Mouse (Mus musculus) brain, adult 2 months (tissue): ENCODE data around the gene Trim46.

Source experiments
- DNase-seq: peaks from one replicate; pipeline ENCODE4 v3.0.0; 2011; ENCODE audit warnings: low read depth, low spot score

Gene Trim46

DNA sequence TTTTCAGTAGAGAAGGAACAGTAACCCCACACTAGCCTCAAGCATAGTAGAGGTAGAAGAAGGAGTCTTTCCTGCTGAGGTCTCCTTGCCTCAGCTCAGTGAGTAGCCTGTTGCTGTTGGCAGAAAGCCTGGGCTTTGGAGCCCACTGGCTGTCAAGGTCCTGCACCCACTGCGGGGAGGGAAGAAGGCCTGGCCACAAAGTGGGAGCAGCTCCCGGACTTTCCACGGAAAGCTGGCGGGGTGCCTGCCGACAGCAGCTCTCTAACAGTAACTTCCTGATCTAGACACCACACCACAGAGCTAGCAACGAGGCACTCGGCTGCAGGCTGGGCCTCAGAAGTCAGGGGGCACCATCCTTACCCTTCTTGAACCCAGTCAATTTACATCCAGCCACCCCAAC lies 35.4 kb downstream of the Trim46 start:
- no peak for DNase-seq

DNA sequence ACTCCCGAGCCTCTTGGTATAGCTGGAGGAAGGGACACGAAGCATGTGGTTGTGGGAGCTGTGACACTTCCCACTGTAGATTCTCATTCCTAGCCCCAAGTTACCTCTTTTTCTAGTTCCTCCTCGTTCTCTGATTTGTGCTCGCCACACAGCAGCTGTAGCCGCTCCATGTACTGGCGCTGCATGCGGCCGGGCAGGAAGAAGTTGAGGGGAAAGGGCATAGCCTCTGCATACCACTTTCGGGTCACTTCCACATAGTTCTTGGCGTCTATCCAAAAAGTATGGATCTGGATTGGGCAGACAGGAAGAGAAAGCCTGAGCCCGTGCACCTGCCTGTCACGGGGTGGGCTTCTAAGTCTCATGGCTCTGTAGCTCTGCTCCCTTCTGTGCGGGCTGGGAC lies 35.9 kb downstream of the Trim46 start:
- no peak for DNase-seq

DNA sequence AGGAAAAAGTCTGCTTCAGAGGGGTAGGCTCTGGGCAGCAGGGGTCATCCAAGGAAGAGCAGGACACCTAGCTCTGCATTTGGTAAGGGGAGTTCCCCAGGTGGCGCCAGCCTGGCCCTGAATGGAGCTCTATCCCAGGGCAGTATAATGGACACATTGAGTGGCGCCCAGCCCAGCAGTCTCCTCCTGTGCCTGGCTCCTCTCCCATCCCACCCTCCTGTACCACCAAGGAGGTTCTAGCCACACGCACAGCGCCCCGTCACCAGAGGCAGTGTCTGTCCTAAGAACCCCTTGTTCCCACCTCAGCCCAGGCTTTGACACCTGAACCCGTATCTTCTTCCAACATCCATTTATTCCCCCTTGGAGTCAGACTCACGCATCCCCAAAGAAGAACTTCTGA lies 36.4 kb downstream of the Trim46 start:
- DNase-seq, result no peak

GRCm38 (mm10) chr3:89208736-89209135 lies 37.4 kb downstream of the Trim46 start:
- no peak for DNase-seq

DNA sequence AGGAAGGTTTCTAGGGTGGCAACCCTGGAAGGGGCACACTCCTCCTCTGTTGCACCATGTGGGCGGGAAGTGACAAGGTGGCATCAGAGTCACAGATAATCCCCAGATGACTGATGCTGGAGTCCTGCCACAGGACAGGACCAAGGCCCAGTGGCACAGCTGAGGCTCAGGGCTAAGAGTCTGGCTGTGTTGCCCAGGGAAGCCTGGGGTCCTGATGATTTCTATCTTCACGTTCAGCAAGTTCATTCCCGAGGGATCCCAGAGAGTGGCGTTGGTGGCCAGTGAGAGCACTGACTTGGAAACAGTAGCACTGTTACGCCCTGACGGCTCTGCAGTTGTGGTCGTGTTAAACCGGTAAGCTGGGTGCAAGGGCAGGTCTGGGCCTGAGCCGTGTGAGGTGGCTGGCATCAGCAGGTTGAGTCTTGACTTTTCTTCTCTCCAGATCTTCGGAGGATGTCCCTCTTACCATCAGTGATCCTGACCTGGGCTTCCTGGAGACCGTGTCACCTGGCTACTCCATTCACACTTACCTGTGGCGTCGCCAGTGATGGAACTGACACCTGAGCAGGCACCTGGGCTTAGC lies 37.9 kb downstream of the Trim46 start:
- no peak for DNase-seq

DNA sequence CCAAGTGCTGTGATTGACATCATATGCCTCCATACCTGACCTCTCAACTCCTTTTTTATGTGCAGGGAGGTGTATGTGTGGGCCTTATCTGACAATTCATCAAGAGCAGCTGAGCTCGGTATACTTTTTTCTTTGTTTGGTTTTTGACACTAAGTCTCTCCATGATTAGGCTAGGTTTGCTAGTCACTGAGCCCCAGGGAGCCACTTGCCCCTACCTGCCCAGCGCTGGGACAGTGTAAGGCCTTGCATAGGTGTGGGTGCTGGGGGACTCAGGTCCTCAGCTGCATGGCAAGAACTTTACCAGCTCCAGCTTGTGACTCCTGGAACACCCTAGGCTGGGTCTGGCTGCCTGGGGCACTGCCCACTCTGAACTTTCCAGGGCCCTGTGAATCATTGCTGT lies 39.4 kb downstream of the Trim46 start:
- DNase-seq, result no peak

DNA sequence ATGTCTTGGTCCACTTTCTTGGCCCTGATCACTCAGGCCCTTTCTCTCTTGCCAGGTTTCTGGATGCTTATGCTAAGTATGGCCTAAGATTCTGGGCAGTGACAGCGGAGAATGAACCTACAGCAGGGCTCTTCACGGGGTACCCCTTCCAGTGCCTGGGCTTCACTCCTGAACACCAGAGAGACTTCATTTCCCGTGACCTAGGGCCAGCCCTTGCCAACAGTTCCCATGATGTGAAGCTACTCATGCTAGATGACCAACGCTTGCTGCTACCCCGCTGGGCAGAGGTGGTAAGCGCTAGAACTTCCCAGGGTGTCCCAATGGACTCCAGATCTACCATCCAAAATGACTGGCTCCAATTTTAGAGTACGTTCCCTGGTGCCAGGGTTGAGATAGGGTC lies 40.0 kb downstream of the Trim46 start:
- no peak for DNase-seq

GRCm38 (mm10) chr3:89203142-89203514 lies 43.0 kb downstream of the Trim46 start:
- no peak for DNase-seq

- peak; percentile 97 for DNase-seq
Measured at GRCm38 (mm10) chr3:89202253-89203141, 43.6 kb downstream of the Trim46 start, which contains the start of gene Gba. Gene Gba, plus strand, starts transcription at chr3:89202928.

GRCm38 (mm10) chr3:89199839-89200238 lies 46.3 kb downstream of the Trim46 start:
- no peak for DNase-seq

- DNase-seq, result peak; percentile 95
Measured at GRCm38 (mm10) chr3:89195979-89196877, 49.9 kb downstream of the Trim46 start.

DNA sequence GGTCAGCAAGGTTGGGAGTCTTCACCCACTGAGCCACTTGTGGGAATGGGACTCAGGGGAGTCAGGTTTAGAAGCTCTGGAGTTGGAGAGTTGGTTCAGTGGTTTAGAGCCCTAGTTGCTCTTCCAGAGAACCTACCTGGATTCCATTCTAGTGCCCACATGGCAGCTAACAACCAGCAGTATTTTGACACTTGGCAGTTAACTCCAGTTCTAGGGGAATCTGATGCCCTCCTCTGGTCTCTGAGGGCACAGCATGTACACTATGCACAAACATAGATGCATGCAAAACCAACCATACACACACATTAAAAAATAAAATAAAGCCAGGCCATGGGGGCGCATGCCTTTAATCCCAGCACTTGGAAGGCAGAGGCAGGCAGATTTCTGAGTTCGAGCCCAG lies 52.3 kb downstream of the Trim46 start:
- DNase-seq, result peak; percentile 33

DNA sequence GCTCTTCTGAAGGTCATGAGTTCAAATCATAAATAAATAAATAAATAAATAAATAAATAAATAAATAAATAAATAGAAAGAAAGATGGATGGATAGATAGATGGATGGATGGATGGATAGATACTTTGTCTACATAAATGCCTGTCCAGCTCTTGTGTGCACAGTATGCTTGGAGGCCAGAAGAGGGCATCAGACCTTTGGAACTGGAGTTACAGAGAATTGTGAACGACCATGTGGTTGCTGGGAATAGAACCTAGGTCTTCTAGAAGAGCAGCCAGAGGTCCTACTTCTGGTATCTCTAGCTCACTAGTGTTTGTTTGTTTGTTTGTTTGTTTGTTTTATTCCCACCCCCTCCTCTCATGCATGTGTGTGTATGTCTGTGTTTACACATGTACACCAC lies 52.8 kb downstream of the Trim46 start:
- no peak for DNase-seq

GRCm38 (mm10) chr3:89190436-89190835 lies 55.7 kb downstream of the Trim46 start:
- DNase-seq, result no peak

- DNase-seq, result peak; percentile 29
Measured at GRCm38 (mm10) chr3:89188478-89188875, 57.6 kb downstream of the Trim46 start.

GRCm38 (mm10) chr3:89187690-89188477 lies 58.2 kb downstream of the Trim46 start:
- no peak for DNase-seq

DNA sequence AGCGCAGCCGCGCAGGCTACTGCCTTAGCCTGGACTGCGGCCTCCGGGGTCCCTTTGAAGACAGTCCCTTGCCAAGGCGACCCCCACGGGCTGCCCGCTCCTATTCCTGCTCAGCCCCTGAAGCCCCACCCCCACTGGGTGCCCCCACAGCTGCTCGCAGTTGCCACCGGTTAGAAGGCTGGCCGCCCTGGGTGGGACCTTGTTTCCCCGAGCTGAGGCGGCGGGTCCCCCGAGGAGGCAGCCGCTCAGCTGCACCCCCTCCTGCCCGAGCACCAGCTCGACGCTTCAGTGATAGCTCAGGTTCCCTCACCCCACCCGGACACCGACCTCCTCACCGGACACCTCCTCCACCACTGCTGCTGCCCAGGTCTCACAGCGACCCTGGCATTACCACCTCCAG lies 58.9 kb downstream of the Trim46 start:
- no peak for DNase-seq
